In genomic region chr5:39325399-39325798, GRCm38 (mm10) we compare ENCODE assay signal across 14 mouse cellular contexts.
DNase-seq lines count a peak whose midpoint lies in the region; ATAC-seq and TF ChIP-seq lines count a peak whose summit lies in the region.
"Had no signal": no experiment of that assay in that cellular context is flagged by ENCODE, and none has a peak within 500 bp of the region (broad histone marks: within the 10 kb centered on the region; RNA-seq: fewer than 3 reads in every experiment).

No protein-coding gene starts in this region.

- H3K4me1 ChIP-seq in forebrain, embryonic 14.5 days (ENCODE audit: control insufficient read depth, insufficient read depth, low read length), result no peaks in the 10 kb centered on the region
- H3K4me1 ChIP-seq in forebrain, embryonic 12.5 days, result no peaks in the 10 kb centered on the region
- H3K4me1 ChIP-seq in kidney, embryonic 16.5 days (ENCODE audit: insufficient read depth, low read length), result no peaks in the 10 kb centered on the region
- H3K4me1 ChIP-seq: embryonic facial prominence, embryonic 13.5 days; kidney, embryonic 15.5 days; midbrain, embryonic 15.5 days had no signal

- DNase-seq in forebrain, embryonic 14.5 days (ENCODE audit: low spot score), result peak; percentile 58
- DNase-seq in right cerebral cortex, adult 2 months (ENCODE audit: low spot score in 2 of 2), result peak; percentile 16 to 49
- DNase-seq in right cerebral cortex, postnatal 4 days, result no peak
- peak; percentile 33 to 42 for DNase-seq in layer of hippocampus, adult 2 months (ENCODE audit: low spot score in 2 of 2)
- peak; percentile 86 for DNase-seq in telencephalon, adult 2 months (ENCODE audit: low read depth, low spot score)
- no peak for DNase-seq in embryo, embryonic 11 days
- DNase-seq: lung, embryonic 14.5 days; thymus, adult 18-20 months had no signal

- 73% methylated on average over 2 of the region's 2 CpGs for whole genome bisulfite sequencing in forebrain, embryonic 14.5 days
- 75% methylated on average over 2 of the region's 2 CpGs for WGBS in forebrain, embryonic 12.5 days
- WGBS in kidney, embryonic 16.5 days, result 87% methylated on average over 2 of the region's 2 CpGs

- no peak overlapping the region for H3K4me3 ChIP-seq in forebrain, embryonic 14.5 days (ENCODE audit: low read depth, low read length)
- H3K4me3 ChIP-seq in forebrain, embryonic 12.5 days (replicated peaks), result no peak overlapping the region
- H3K4me3 ChIP-seq in layer of hippocampus, adult 2 months, result no peak overlapping the region
- H3K4me3 ChIP-seq in kidney, embryonic 16.5 days (ENCODE audit: low read length), result no peak overlapping the region
- H3K4me3 ChIP-seq: embryonic facial prominence, embryonic 13.5 days; kidney, embryonic 15.5 days; midbrain, embryonic 15.5 days had no signal

- no peak for TF ChIP-seq CTCF in layer of hippocampus, adult 2 months (conservative IDR thresholded peaks at IDR 0.05)

- H3K36me3 ChIP-seq in forebrain, embryonic 14.5 days (ENCODE audit: control insufficient read depth, insufficient read depth, low read length), result no peaks in the 10 kb centered on the region
- H3K36me3 ChIP-seq in forebrain, embryonic 12.5 days (replicated peaks), result no peaks in the 10 kb centered on the region
- no peaks in the 10 kb centered on the region for H3K36me3 ChIP-seq in kidney, embryonic 16.5 days (ENCODE audit: insufficient read depth, low read length)
- H3K36me3 ChIP-seq: embryonic facial prominence, embryonic 13.5 days; kidney, embryonic 15.5 days; midbrain, embryonic 15.5 days had no signal

- no peaks in the 10 kb centered on the region for H3K27me3 ChIP-seq in forebrain, embryonic 14.5 days (replicated peaks; ENCODE audit: control insufficient read depth, insufficient read depth, low read length)
- H3K27me3 ChIP-seq in forebrain, embryonic 12.5 days, result no peaks in the 10 kb centered on the region
- H3K27me3 ChIP-seq in kidney, embryonic 16.5 days (ENCODE audit: insufficient read depth, low read length), result no peaks in the 10 kb centered on the region
- H3K27me3 ChIP-seq: embryonic facial prominence, embryonic 13.5 days; kidney, embryonic 15.5 days; midbrain, embryonic 15.5 days had no signal

- H3K4me2 ChIP-seq in forebrain, embryonic 14.5 days (ENCODE audit: low read length), result no peak overlapping the region
- no peak overlapping the region for H3K4me2 ChIP-seq in forebrain, embryonic 12.5 days
- H3K4me2 ChIP-seq in kidney, embryonic 16.5 days (replicated peaks; ENCODE audit: low read depth, low read length), result no peak overlapping the region
- H3K4me2 ChIP-seq: embryonic facial prominence, embryonic 13.5 days; kidney, embryonic 15.5 days; liver, embryonic 11.5 days; lung, embryonic 14.5 days; midbrain, embryonic 15.5 days had no signal

- H3K9me3 ChIP-seq in forebrain, embryonic 14.5 days (replicated peaks; ENCODE audit: control insufficient read depth, low read length), result no peaks in the 10 kb centered on the region
- no peaks in the 10 kb centered on the region for H3K9me3 ChIP-seq in forebrain, embryonic 12.5 days
- H3K9me3 ChIP-seq in kidney, embryonic 16.5 days (ENCODE audit: low read length), result no peaks in the 10 kb centered on the region
- H3K9me3 ChIP-seq: embryonic facial prominence, embryonic 13.5 days; kidney, embryonic 15.5 days; midbrain, embryonic 15.5 days had no signal

- no peak overlapping the region for H3K27ac ChIP-seq in forebrain, embryonic 14.5 days (ENCODE audit: low read depth, low read length)
- H3K27ac ChIP-seq in forebrain, embryonic 12.5 days, result no peak overlapping the region
- peak overlapping the region; percentile 46 for H3K27ac ChIP-seq in layer of hippocampus, adult 2 months
- no peak overlapping the region for H3K27ac ChIP-seq in kidney, embryonic 16.5 days (ENCODE audit: low read length)
- H3K27ac ChIP-seq: embryonic facial prominence, embryonic 13.5 days; kidney, embryonic 15.5 days; midbrain, embryonic 15.5 days had no signal

- no peak overlapping the region for H3K9ac ChIP-seq in forebrain, embryonic 14.5 days (ENCODE audit: low read length)
- no peak overlapping the region for H3K9ac ChIP-seq in forebrain, embryonic 12.5 days
- no peak overlapping the region for H3K9ac ChIP-seq in kidney, embryonic 16.5 days (replicated peaks; ENCODE audit: low read length)
- H3K9ac ChIP-seq: embryonic facial prominence, embryonic 13.5 days; kidney, embryonic 15.5 days; lung, embryonic 14.5 days; midbrain, embryonic 15.5 days had no signal

- peak; percentile 67; the same call in 1 of the 2 replicates for ATAC-seq in forebrain, embryonic 14.5 days
- no peak for ATAC-seq in forebrain, embryonic 12.5 days (ENCODE audit: low FRiP score)
- no peak for ATAC-seq in kidney, embryonic 16.5 days (ENCODE audit: low FRiP score, low TSS enrichment)
- ATAC-seq: midbrain, embryonic 15.5 days had no signal

Comparison
In these comparisons a context has a peak if more than half of its experiments do, and no peak if none do; other contexts are left out.
1. DNase-seq: peak in forebrain, embryonic 14.5 days (single experiment), right cerebral cortex, adult 2 months (2 of 2), layer of hippocampus, adult 2 months (2 of 2) and telencephalon, adult 2 months (single experiment); none in right cerebral cortex, postnatal 4 days (single experiment) and embryo, embryonic 11 days (single experiment).